Mouse (Mus musculus) v-Abl transformed pro-B cells (cell line): ENCODE data around the gene Kdelr1.

ENCODE experiments used
- in situ Hi-C, 2 experiments: fragments of 400-800 bp; cut with MboI; formaldehyde crosslinking; loops; one replicate each; pipeline ENCODE4 v1.15.1; 2025; ENCODE audit not compliant: unreplicated experiment in 2 of 2

The Kdelr1 gene

DNA sequence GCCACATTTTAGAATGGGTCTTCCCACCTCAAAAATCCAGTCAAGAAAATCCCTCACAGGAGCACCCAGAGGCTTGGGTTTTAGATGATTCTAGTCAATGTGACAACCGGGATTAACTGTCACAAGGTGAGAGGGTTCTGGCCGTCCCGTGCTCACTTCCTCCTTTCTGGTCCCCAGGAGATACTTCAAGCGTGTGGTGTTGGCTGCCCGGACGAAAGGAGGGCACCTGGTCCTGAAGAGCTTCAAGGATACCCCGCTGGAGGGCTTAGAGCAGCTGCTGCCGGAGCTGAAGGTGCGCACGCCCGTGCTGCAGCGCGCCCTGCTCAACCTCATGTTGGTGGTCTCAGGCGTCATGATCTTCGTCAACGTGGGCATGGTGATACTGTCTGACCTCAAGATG lies 36.6 kb downstream of the Kdelr1 start:
- in situ Hi-C loops: loop anchor here in 1 of 2 experiments (25.0 kb wide), 2 partner anchors 897 to 1372 kb away; partner anchors contain the start of genes Pold1, Rras, Scaf1 and Spib

DNA sequence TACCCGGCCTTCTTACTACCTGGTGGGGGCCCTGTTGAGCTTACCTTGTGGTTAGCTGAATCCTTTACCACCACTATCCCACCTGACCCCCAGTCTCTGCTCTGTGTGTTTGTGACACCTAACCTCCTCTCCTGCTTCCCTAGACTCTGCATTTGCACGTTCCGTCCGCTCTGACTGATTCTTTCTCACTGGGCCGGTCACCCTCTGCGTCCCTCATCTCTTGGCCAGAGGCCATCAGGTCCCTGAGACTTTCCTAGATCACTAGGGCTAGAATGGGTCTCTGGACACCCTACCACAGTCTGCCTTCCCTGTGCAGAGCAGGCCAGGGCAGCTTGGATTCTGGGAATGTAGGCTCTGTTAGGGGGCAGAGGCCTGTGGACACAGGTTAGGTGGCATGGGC lies 41.5 kb downstream of the Kdelr1 start:
- in situ Hi-C loops: loop anchor here in 1 of 2 experiments (25.0 kb wide), 2 partner anchors 902 to 1377 kb away; partner anchors contain the start of genes Pold1, Rras, Scaf1 and Spib

- in situ Hi-C loops: loop anchor here in 1 of 2 experiments (25.0 kb wide), 2 partner anchors 903 to 1378 kb away; partner anchors contain the start of genes Pold1, Rras, Scaf1 and Spib
These were observed 42.4 kb downstream of the Kdelr1 start for GRCm38 (mm10) chr7:45915011-45915410.

DNA sequence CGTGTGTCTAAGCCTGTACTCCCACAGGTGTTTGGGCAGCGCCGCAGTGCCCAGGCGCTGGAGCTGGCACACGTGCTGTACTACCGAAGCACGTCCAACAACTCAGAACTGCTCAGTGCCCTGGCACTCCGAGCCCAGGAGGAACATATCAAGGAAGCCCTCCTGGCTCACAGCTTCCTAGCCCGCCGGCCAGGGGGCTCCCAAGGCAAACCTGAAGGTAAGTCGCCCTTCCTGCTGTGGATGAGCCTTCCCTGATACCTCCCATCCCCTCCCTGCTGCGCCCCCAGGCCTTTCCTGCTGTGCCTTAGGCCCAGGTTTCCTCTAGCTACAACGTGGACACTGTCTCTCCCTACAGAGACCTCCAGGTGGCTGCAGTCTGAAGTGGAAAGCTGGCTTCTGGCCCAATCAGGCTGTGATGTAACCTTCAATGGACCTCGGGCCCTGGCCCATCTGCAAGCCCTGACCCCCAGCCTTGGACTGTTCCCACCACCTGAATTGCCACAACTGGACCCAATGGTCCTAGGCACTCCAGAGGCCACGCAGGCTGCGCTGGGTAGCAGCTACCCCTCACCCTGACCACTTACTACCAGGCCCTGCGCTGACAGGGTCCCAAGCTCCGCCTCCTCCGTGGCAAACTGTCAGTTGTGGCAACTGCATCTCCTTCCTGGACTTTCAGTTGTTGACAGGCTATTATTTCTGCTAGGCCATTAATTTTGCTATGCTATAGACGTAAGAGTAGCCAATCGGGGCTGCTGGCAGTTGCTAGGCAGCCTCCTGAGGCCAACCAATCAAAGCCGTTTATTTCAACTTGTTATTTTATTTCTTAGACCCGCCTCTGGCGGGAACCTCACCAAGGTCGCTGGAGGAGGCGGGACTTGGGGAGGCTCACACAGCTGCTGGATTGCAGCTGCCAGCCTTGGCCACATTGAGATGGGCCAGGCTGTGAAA lies 43.8 kb downstream of the Kdelr1 start:
- in situ Hi-C loops: loop anchor here in 1 of 2 experiments (25.0 kb wide), 2 partner anchors 904 to 1379 kb away; partner anchors contain the start of genes Pold1, Rras, Scaf1 and Spib

DNA sequence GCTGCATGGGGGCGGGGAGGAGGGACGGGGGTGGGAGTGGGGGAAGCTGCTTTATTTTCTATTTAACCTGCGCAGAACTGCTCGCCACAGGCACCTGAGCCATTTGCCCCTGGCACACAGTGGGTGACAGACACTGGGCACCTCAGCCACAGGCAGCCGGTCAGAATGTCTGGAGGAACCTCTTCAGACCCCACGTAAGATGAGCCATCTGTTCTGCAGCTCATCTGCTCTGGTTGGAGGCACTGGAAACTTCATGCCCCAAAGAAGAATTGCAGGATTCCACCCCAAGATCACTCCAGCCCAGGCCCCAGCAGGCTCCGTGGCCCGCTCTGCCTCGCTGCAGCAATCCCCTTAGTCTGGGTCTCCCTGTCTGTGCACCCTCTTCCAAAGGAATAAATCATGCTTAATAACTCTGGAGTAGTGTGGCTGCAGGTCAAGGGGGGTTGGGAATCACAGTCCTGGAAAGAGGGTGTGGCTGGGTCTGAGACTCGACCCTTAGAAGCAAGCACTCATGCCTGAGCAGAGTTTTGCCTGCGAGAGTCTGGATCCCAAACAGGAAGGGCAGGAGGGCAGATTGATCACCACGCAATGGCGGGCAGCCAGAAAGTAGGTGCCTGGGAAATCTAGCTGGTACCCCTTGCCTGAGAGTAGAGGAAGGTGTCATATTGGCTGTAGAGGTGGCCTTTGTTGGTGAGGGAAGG lies 44.6 kb downstream of the Kdelr1 start:
- in situ Hi-C loops: loop anchor here in 1 of 2 experiments (25.0 kb wide), 2 partner anchors 905 to 1380 kb away; partner anchors contain the start of genes Pold1, Rras, Scaf1 and Spib

GRCm38 (mm10) chr7:45917926-45918325 lies 45.4 kb downstream of the Kdelr1 start:
- in situ Hi-C loops: loop anchor here in 1 of 2 experiments (25.0 kb wide), 2 partner anchors 906 to 1381 kb away; partner anchors contain the start of genes Pold1, Rras, Scaf1 and Spib

DNA sequence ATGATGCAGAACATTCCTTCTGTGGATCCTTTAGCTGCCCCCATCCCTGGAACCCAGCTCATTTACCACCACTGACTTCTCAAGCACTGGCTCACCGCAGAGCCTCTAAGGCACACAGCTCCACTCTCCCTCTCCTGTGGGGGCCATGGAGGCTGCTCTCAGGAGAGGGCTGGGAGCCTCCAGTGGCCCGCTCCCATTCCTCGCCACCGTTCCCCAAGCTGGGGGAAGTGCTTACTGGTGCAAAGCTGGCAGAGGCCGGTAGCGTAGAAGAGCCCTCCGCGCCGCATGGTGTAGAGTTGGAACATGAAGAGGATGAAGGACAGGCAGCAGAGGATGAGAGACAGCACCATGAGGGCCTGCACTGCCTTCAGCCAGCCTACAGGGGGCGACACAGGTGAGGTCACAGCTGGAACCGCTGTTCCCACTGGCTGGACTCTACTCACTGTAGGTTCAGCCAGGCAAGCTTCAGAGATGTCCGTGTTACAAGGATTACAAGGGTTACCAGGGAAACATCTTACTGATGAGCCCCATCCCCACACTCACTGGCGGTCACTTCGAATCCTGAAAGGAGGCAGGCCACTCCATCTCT lies 46.6 kb downstream of the Kdelr1 start:
- in situ Hi-C loops: loop anchor here in 1 of 2 experiments (25.0 kb wide), 2 partner anchors 907 to 1382 kb away; partner anchors contain the start of genes Pold1, Rras, Scaf1 and Spib

DNA sequence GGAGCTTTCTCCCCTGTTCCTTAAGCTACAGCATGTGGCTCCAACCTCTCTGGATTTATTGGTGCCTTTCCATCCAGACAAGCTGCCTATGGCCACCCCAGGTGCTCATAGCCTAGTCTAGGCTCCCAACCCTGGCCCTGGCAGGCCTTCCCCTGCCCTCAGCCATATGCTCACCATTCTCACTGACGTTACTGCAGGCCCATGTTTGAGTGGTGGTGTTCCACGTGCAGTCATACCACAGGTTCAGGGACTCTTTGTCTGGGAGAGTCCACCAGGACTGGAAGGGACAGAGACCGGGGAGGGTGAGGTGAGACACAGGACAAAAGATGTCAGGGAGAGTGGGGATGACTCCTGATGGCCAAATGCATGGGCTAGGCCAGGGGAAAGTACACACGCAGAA lies 47.2 kb downstream of the Kdelr1 start:
- in situ Hi-C loops: loop anchor here (5.0 to 25.0 kb wide), 3 partner anchors 187 to 1382 kb away; partner anchors contain the start of genes Pold1 (in 1 of the 2), Rras (in 1 of the 2), Scaf1 (in 1 of the 2) and Spib (in 1 of the 2)

DNA sequence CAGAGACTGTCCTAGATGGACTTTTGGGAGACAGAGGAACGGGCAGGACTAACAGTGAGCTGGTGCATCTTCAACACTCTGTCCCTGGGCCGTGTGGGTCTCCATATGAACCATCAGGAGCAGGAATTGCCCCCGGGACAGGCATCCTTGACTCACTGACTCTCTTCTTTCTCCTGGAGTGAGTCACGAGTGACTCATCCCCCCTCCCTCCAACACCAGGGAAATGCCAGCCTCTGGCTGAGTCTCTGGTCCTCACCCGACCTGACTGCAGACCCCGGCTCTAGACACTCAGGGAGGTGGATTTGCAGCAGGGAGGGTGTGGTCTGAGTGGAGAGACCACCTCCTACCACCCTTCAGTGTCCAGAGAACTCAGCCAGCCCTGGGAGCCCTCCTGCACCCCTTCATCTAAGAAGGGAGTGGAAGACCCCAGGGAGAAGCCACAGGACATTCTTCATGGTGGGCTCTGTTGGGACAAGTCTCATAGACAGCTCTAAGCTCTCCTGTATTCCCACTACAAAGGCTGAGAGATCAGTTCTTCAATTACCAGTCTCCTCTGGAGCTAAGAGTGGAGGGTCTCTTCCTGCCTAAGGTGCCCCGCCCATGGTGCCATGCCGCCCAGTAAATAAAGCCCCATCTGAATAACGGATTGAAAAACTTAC lies 48.1 kb downstream of the Kdelr1 start:
- in situ Hi-C loops: loop anchor here (5.0 to 25.0 kb wide), 3 partner anchors 188 to 1383 kb away; partner anchors contain the start of genes Pold1 (in 1 of the 2), Rras (in 1 of the 2), Scaf1 (in 1 of the 2) and Spib (in 1 of the 2)

GRCm38 (mm10) chr7:45921242-45921621 lies 48.7 kb downstream of the Kdelr1 start, which contains the start of gene Emp3:
Gene Emp3, minus strand, starts transcription at chr7:45921404.
- in situ Hi-C loops: loop anchor here (5.0 to 25.0 kb wide), 3 partner anchors 189 to 1384 kb away; partner anchors contain the start of genes Pold1 (in 1 of the 2), Rras (in 1 of the 2), Scaf1 (in 1 of the 2) and Spib (in 1 of the 2)

- in situ Hi-C loops: loop anchor here (5.0 to 25.0 kb wide), 3 partner anchors 190 to 1385 kb away; partner anchors contain the start of genes Pold1 (in 1 of the 2), Rras (in 1 of the 2), Scaf1 (in 1 of the 2) and Spib (in 1 of the 2)
These were observed 49.5 kb downstream of the Kdelr1 start for GRCm38 (mm10) chr7:45921950-45922600.

- in situ Hi-C loops: loop anchor here (5.0 to 25.0 kb wide), 3 partner anchors 191 to 1386 kb away; partner anchors contain the start of genes Pold1 (in 1 of the 2), Rras (in 1 of the 2), Scaf1 (in 1 of the 2) and Spib (in 1 of the 2)
These were observed 50.6 kb downstream of the Kdelr1 start for GRCm38 (mm10) chr7:45922928-45923761.

DNA sequence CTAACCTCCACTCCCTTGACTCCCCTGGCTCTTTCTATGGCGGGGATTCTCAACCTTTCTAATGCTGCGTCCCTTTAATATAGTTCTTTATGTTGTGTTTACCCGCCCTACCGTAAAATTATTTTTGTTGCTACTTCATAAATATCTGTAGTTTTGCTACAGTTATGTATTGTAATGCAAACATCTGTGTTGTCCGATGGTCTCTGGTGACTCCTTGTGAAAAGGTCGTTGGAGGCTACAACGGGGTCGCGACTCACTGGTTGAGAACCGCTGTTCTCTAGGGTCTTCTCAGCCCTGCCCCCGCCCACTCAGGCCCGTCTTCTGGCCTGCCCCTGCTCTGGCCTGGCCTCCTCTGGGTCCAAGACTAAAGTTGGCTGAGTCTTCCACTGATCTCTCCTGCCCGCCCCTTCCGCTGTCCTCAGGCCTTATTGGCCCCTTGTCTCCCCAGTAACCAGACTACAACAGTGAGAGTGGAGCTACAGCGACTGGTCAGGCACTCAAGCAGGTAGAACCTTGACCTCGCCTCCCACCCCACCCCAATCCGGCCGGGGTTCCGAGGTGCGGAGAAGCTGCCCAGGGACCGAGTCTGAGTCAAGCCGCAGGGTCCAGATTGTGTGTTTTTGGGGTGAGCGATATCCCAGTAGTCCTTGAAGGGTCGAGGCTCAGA lies 51.3 kb downstream of the Kdelr1 start, which contains the start of gene Ccdc114:
Gene Ccdc114 (plus strand): TSS at position 311 of the 667 bp plus-strand sequence.
- in situ Hi-C loops: loop anchor here (5.0 to 25.0 kb wide), 3 partner anchors 192 to 1387 kb away; partner anchors contain the start of genes Pold1 (in 1 of the 2), Rras (in 1 of the 2), Scaf1 (in 1 of the 2) and Spib (in 1 of the 2)

GRCm38 (mm10) chr7:45924429-45924816 lies 51.9 kb downstream of the Kdelr1 start:
- in situ Hi-C loops: loop anchor here (5.0 to 25.0 kb wide), 3 partner anchors 192 to 1387 kb away; partner anchors contain the start of genes Pold1 (in 1 of the 2), Rras (in 1 of the 2), Scaf1 (in 1 of the 2) and Spib (in 1 of the 2)

DNA sequence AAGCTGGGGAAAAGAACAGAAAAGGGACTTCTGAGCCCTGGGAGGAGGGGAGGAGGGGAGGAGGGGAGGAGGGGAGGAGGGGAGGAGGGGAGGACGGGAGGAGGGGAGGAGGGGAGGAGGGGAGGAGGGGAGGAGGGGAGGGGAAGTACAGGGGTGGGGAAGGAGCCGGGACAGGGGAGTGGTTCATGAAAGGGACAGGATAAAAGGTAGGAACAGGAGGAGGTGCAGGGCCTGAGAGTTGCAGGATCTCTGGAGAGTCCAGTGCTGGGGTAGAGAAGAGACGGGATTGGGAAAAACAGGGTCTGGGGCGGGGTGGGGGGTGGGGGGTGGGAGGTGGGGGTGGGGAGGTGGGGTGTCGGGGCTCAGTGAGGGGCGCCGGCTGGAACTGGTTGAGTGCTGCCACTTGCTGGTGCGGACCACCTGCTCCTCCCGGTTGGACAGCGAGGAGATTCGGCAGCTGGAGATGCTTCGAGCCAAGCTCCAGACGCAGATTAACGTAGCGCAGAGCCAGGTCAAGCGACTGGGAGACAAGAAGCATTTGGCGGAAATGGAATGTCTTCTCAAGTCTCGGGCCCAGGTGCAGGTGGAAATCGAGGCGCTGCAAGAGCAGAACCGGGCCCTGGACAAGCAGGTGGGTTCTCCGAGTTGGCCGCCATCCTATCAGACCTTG lies 56.2 kb downstream of the Kdelr1 start:
- in situ Hi-C loops: no loop called here

GRCm38 (mm10) chr7:45929688-45930087 lies 57.1 kb downstream of the Kdelr1 start:
- in situ Hi-C loops: loop anchor here (5.0 to 10.0 kb wide), 2 partner anchors 57 to 125 kb away; partner anchors contain the start of gene Kdelr1 (in 2 of the 2)
